Comparison of ENCODE assay signal across 21 mouse cellular contexts in genomic region chr1:56063474-56063873, GRCm38 (mm10).
"Had no signal": no experiment of that assay in that cellular context is flagged by ENCODE, and none has a peak within 500 bp of the region (broad histone marks: within the 10 kb centered on the region; RNA-seq: fewer than 3 reads in every experiment).

No protein-coding gene starts in this region.

- H3K4me1 ChIP-seq: lung, embryonic 15.5 days; midbrain, embryonic 10.5 days; midbrain, embryonic 12.5 days; neural tube, embryonic 13.5 days; neural tube, embryonic 15.5 days had no signal

- H3K27me3 ChIP-seq: lung, embryonic 15.5 days; midbrain, embryonic 12.5 days; neural tube, embryonic 13.5 days; neural tube, embryonic 15.5 days had no signal

- DNase-seq: liver, postnatal 0 days; lung, adult 2 months; lung, postnatal 14 days; lung, postnatal 36 days; midbrain, embryonic 14.5 days; retina, postnatal 1 day; right cerebral cortex, postnatal 25 days; right cerebral cortex, postnatal 4 days; spleen, adult 18-20 months; thymus, adult 2 months; thymus, postnatal 25 days; thymus, postnatal 4 days had no signal

- H3K36me3 ChIP-seq: lung, embryonic 15.5 days; midbrain, embryonic 10.5 days; midbrain, embryonic 12.5 days; neural tube, embryonic 13.5 days; neural tube, embryonic 15.5 days had no signal

- H3K27ac ChIP-seq: lung, embryonic 15.5 days; macrophage; midbrain, embryonic 10.5 days; midbrain, embryonic 12.5 days; neural tube, embryonic 13.5 days; neural tube, embryonic 15.5 days had no signal

- ATAC-seq: liver, postnatal 0 days; lung, postnatal 0 days; midbrain, embryonic 16.5 days had no signal

- H3K9ac ChIP-seq: liver, postnatal 0 days; lung, embryonic 15.5 days; midbrain, embryonic 12.5 days; neural tube, embryonic 13.5 days; neural tube, embryonic 15.5 days had no signal

- H3K4me3 ChIP-seq: lung, embryonic 15.5 days; midbrain, embryonic 10.5 days; midbrain, embryonic 12.5 days; myocyte; neural tube, embryonic 13.5 days; neural tube, embryonic 15.5 days had no signal
